Mouse (Mus musculus) heart, postnatal 36 days (tissue): ENCODE results near the gene Ostm1. TPM values are rescaled to one million over a fixed set of nuclear protein-coding genes. Genes with fewer than 3 reads are reported as not detected.

ENCODE experiments used
- DNase-seq, 2 experiments: peaks; one replicate each; pipeline ENCODE4 v3.0.0; 2021 to 2022
- intact Hi-C: fragments of 180-260 bp; cut with DNase I; formaldehyde crosslinking; loops from one replicate; pipeline ENCODE4 v1.15.1; 2025
- total RNA-seq, 2 experiments: library from RNA; stranded (reverse); gene quantifications; 2 replicates each; pipeline ENCODE4 v1.2.3; 2021

The Ostm1 gene
- total RNA-seq, 2 experiments from 2014 or later, result 16.4 to 18.2 TPM

GRCm38 (mm10) chr10:42582566-42583110, 984 bp upstream of the Ostm1 start:
- intact Hi-C loops, result loop anchor here (2.0 kb wide), 1 partner anchor 50 kb away; no protein-coding TSS in a partner anchor

GRCm38 (mm10) chr10:42583902-42584435, 347 bp downstream of the Ostm1 start:
- no peak for DNase-seq
- intact Hi-C loops, result loop anchor here (2.0 kb wide), 1 partner anchor 49 kb away; no protein-coding TSS in a partner anchor

More at GRCm38 (mm10) chr10:42582566-42583110, 984 bp upstream of the Ostm1 start:
- DNase-seq, result no peak

GRCm38 (mm10) chr10:42584436-42584983, 888 bp downstream of the Ostm1 start:
- intact Hi-C loops, result no loop called here
- DNase-seq, result no peak

GRCm38 (mm10) chr10:42585156-42585555, 1.5 kb downstream of the Ostm1 start:
- intact Hi-C loops, result no loop called here
- no peak for DNase-seq

GRCm38 (mm10) chr10:42585596-42586305, 2.1 kb downstream of the Ostm1 start:
- intact Hi-C loops, result no loop called here
- DNase-seq, result no peak

GRCm38 (mm10) chr10:42587961-42588750, 4.5 kb downstream of the Ostm1 start:
- no peak for DNase-seq
- intact Hi-C loops, result no loop called here

- DNase-seq, result no peak
- intact Hi-C loops, result no loop called here
Observed at GRCm38 (mm10) chr10:42589505-42589904, 5.9 kb downstream of the Ostm1 start.

- no peak for DNase-seq
- intact Hi-C loops, result no loop called here
Observed at GRCm38 (mm10) chr10:42590261-42591184, 6.9 kb downstream of the Ostm1 start.

- no peak for DNase-seq
- intact Hi-C loops, result no loop called here
Observed at GRCm38 (mm10) chr10:42591185-42591992, 7.8 kb downstream of the Ostm1 start.

GRCm38 (mm10) chr10:42591993-42592686, 8.5 kb downstream of the Ostm1 start:
- no peak for DNase-seq
- intact Hi-C loops, result no loop called here

GRCm38 (mm10) chr10:42593201-42593600, 9.6 kb downstream of the Ostm1 start:
- intact Hi-C loops, result no loop called here
- no peak for DNase-seq

- DNase-seq, result no peak
- intact Hi-C loops, result no loop called here
Observed at GRCm38 (mm10) chr10:42598615-42599014, 15.0 kb downstream of the Ostm1 start.

- intact Hi-C loops, result no loop called here
- no peak for DNase-seq
Observed at GRCm38 (mm10) chr10:42601556-42601955, 17.9 kb downstream of the Ostm1 start.

GRCm38 (mm10) chr10:42604874-42605273, 21.3 kb downstream of the Ostm1 start:
- DNase-seq, result no peak
- intact Hi-C loops, result no loop called here

- DNase-seq, result no peak
- intact Hi-C loops, result no loop called here
Observed at GRCm38 (mm10) chr10:42606757-42607156, 23.1 kb downstream of the Ostm1 start.

GRCm38 (mm10) chr10:42613075-42613474, 29.5 kb downstream of the Ostm1 start:
- DNase-seq, result no peak
- intact Hi-C loops, result no loop called here

GRCm38 (mm10) chr10:42613639-42614381, 30.2 kb downstream of the Ostm1 start:
- intact Hi-C loops, result no loop called here
- DNase-seq, result no peak

- no peak for DNase-seq
- intact Hi-C loops, result no loop called here
Observed at GRCm38 (mm10) chr10:42614766-42615165, 31.1 kb downstream of the Ostm1 start.
